Mouse (Mus musculus) ovary, postnatal 10 days (tissue): ENCODE data around the gene Snd1.

Source experiments
- DNase-seq: peaks from one replicate; pipeline ENCODE4 v3.0.0; 2022; ENCODE audit warnings: low spot score

Snd1 gene

DNA sequence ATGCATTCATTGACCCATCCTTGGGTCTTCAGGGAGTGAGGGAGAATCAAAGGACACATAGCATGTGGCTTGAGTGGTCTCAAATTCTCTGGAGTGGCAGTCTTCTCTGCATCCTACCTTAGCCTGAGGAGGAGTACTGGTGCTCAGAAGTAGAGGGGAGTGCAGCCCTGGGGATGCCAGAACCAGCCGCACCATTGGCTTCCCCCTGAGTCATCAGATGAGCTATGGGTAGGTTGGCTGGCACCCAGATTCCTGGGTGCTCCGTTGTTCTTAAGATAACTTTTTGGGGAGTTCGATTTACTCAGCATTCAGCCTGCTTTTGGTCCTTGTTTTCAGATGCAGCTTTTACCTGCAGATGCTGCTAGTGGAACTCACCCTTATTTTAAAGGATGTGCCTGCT lies 366.6 kb downstream of the Snd1 start:
- no peak for DNase-seq

DNA sequence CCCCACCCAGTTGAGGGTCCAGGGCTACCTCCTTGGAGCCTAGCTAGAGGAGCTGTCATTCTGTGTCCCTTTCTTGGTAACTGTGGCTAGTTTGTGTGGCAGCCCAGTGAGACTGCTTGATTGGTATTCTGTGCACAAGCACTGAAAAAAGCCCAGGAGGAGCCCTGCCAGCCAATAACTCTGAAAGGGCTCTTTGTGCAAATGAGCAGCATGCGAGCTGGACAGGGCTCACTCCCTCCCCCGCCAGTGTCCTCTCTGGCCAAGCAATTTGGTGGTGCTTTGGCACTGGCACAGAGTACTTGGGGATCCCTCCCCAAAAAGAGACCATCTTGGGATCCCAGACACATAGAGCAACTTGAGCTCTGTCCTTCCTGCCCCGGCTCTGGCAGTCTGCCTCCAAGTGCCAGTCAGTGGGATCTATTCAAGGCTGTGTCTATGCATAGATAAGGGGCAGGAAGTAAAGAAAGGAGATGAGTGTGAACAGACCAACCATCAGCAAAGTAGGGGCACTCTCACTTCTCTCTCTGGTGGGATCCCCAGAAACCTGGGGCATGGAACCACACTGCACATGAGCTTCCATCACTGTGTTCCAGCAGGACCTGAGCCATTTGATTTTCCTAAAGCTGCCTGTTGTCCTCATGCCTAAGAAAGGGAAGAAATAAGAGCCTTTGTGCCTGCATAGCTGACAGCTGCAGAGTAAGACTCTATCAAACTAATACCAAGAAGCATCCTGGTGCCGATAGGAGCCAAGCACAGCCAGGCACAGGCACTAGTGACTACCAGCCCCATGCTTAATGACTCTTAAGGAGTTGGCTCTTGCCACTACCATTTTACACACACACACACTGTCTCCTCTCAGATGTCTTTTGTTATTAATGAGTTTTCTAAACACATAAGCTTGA lies 367.7 kb downstream of the Snd1 start:
- no peak for DNase-seq

- no peak for DNase-seq
Observed at GRCm38 (mm10) chr6:28845610-28846009, 370.7 kb downstream of the Snd1 start.

- no peak for DNase-seq
Observed at GRCm38 (mm10) chr6:28847616-28848015, 372.7 kb downstream of the Snd1 start.

GRCm38 (mm10) chr6:28848285-28848794 lies 373.4 kb downstream of the Snd1 start:
- DNase-seq = no peak

DNA sequence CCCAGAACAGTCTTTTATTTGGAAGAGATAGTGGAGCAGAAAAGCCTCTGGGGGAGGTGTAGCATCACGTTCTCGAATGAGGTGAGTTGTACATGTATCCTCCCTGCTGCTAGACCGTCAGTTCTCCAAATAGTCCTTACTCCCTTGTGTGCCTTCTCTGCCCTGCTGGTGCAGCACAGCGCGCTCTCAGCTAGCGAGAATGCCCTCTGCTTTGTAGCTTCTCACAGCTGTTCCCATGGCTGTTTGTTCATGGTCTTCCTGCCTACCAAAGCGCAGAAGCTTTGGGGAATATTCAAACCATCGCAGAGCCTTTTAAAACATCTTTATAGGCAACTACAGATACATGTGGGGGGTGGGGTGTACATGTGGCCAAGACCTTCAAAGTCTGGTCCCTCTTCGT lies 374.0 kb downstream of the Snd1 start:
- no peak for DNase-seq

GRCm38 (mm10) chr6:28849317-28849716 lies 374.4 kb downstream of the Snd1 start:
- DNase-seq = no peak

- no peak for DNase-seq
Observed at GRCm38 (mm10) chr6:28850326-28850900, 375.5 kb downstream of the Snd1 start.

GRCm38 (mm10) chr6:28852342-28852741 lies 377.4 kb downstream of the Snd1 start:
- DNase-seq = no peak

- DNase-seq = no peak
Observed at GRCm38 (mm10) chr6:28853164-28853563, 378.2 kb downstream of the Snd1 start.

DNA sequence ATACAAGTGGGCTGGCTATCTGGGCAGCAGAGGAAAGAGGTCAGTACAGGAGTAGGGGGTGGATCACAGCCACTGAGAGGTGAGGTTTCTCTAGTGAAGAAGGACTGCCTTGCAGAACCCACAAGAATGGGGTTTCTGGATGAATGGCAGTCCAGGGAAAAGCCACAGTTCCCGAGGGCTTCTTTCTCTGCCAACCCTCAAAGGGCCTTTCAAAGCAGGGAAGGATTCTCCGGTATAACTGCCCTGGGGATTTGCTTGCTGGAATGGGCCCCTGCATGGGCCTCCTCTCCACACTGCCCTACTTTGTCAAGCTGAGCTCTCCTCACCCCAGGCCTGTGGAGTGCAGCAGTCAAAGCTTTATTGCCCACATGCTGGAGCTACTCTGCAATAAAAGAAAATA lies 378.7 kb downstream of the Snd1 start:
- DNase-seq = no peak

DNA sequence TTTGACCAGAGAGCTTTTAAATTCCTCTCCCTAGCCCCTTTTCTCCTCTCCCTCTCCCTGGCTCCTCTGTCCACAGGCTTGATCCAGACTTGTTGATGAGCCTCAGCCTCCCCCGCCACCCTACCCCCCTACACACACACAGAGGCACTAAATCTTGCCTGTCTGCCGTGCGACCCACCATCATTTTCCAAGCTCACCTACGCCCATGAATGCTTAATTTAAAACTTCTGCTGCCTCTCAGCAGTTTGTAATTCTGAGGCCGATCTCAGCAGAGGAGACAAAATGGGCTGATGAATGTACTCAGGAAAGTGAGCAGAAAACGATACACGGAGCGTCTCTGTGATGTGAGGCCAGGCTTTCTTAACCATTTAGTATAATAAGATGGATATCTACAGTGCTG lies 379.7 kb downstream of the Snd1 start:
- DNase-seq = no peak

DNA sequence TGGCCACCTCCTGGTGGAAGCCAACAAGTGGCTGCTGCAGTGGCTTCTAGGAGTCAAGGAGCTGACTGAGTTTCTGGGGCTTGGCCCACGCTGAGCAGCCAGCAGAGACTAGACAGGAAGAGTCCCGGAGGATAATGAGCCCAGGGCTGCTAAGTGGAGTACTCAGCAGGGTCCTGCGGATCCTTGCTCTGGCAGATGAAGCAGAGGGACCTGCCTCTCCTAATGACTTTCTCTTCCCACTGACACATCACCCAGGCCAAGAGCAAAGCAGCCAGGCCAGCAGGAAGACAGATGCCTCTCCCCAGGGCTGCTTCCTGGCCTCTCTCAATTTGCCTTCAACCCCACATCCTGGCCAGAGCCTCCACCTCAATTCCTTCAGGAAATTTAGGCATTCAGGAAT lies 380.5 kb downstream of the Snd1 start:
- no peak for DNase-seq

- DNase-seq = no peak
Observed at GRCm38 (mm10) chr6:28856789-28857188, 381.9 kb downstream of the Snd1 start.

GRCm38 (mm10) chr6:28857198-28858180 lies 382.6 kb downstream of the Snd1 start:
- DNase-seq = no peak

DNA sequence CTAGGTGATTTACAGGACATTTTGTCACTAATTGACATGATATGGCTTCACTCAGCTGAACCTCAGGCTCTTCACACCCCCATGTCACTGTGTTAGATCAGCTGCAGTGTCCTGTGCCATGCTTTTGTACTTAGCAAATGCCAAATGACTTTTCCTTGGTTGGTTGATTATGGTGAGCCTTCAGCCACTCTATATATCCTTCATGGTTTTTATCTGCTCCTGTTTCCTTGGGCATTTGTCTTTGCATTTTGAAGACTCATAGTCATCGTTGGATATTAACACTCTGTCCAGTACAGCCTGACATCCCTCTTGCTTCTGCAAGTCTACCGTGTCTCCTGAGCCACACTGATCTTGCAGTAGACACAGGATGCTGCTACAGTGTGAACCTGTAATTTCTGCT lies 384.2 kb downstream of the Snd1 start:
- no peak for DNase-seq

DNA sequence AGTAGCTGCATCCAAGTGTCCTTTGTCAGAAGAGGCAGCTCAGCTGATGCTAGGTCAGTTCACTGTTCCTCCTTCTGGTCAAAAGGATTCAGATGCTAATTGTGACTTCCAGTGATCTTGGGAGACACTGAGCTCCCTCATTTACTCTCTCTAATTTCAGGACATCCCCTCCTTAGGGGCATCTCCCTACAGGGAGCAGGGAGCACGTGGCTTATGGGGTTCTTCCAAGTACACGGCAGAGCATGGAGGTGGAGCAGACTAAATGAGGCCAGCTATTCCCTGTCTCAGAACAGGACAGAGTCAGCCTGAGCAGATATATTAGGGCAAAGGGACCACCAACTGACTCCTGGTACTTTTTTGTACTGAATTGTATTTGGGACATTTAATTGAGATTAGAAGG lies 385.5 kb downstream of the Snd1 start:
- DNase-seq = no peak

DNA sequence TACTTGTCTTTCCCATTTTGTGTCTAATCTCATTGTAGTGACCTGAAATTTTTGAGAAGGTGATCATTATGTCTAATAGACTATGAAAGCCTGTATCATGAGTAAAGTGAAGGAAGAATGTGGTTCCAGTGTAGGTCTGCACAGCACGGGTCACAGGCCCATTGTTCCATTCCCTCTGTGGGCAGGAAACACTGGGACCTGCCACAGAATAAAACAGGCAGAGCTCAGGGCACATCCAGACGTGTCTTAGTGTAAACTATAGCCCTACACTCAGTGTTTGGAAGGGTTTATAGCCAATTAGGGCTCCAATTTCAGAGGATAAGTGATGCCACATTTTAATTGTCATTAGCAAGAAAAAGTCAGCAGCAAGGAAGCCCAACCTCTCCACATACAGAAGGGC lies 386.0 kb downstream of the Snd1 start:
- DNase-seq = no peak

GRCm38 (mm10) chr6:28862304-28862703 lies 387.4 kb downstream of the Snd1 start:
- no peak for DNase-seq

DNA sequence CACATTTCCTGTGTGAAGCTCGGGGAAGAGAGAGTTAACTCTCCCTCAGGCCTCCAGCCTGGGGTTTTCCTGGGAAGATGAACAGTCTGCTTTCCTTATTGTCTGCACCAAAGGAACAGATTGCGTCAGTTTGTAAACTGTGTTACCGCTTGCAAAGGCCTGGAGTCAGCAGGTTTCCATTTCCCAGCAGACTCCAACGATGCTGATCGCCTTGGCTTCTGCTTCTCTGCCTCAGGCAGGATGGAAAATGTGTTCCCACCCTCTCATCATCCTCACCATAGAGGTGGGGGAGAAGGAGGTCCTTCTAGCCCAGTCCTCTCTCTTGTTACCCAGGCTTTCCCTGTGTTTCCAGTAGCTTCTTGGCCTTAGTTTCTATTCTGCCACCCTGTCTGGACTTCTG lies 389.7 kb downstream of the Snd1 start:
- no peak for DNase-seq

DNA sequence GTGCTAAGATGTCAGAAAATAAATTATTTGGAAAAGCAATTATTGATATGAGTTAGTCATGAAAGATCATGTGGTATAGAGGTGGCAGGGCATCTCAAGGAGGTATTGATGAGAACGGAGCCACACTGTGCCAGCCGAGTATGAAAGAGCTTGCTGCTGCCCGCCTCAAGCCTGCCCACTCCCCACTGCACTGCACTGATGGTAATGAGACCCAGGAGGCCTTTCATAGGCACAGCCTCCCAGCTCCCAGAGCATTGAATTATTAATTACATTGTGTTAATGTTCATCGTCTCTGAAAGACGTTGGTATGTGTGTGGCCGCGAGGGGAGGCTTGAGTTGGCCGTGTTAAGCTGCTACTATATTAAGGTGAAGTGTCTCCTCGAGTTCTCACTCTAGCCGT lies 390.2 kb downstream of the Snd1 start:
- no peak for DNase-seq

GRCm38 (mm10) chr6:28866206-28866605 lies 391.3 kb downstream of the Snd1 start:
- DNase-seq = no peak
